Mouse (Mus musculus) ES-Bruce4 (cell line): Measurements from ENCODE around the gene Atg16l2. TPM values are rescaled to one million over a fixed set of nuclear protein-coding genes. Genes with fewer than 3 reads are reported as not detected.

Experiments
- H3K27ac ChIP-seq: 2 replicates; pipeline ENCODE4 v1.5.1; 2012; ENCODE audit warnings: low read length, inconsistent platforms; ENCODE audit not compliant: insufficient read depth
- H3K27me3 ChIP-seq: 2 replicates; pipeline ENCODE4 v1.6.1; 2012; ENCODE audit warnings: mild to moderate bottlenecking, low read length, inconsistent platforms; ENCODE audit not compliant: control insufficient read depth, poor library complexity, insufficient read depth, severe bottlenecking
- H3K36me3 ChIP-seq: 2 replicates; pipeline ENCODE4 v1.6.1; 2012; ENCODE audit warnings: inconsistent platforms, mild to moderate bottlenecking, low read length, moderate library complexity; ENCODE audit not compliant: control insufficient read depth, poor library complexity, insufficient read depth, severe bottlenecking
- H3K4me1 ChIP-seq: one replicate; pipeline ENCODE4 v1.8.1; 2011; ENCODE audit warnings: low read length; ENCODE audit not compliant: control insufficient read depth, insufficient read depth
- H3K4me3 ChIP-seq: 2 replicates; pipeline ENCODE4 v1.5.1; 2011; ENCODE audit warnings: low read depth, mild to moderate bottlenecking, low read length
- H3K9ac ChIP-seq: 2 replicates; pipeline ENCODE4 v1.6.1; 2012; ENCODE audit warnings: low read depth, mild to moderate bottlenecking, inconsistent platforms; ENCODE audit not compliant: poor library complexity, severe bottlenecking
- H3K9me3 ChIP-seq: replicated peaks from 2 replicates; pipeline ENCODE4 v1.6.1; 2012; ENCODE audit warnings: mild to moderate bottlenecking, low read length, inconsistent platforms; ENCODE audit not compliant: control insufficient read depth, poor library complexity, insufficient read depth, severe bottlenecking
- CTCF ChIP-seq: IDR thresholded peaks from one replicate; pipeline ENCODE4 v1.8.1; 2011; ENCODE audit warnings: low read depth, low read length
- EP300 ChIP-seq: IDR thresholded peaks from 2 replicates; pipeline ENCODE4 v1.6.1; 2011; ENCODE audit warnings: low read depth, low read length; ENCODE audit not compliant: insufficient read depth
- POLR2A ChIP-seq: IDR thresholded peaks from one replicate; pipeline ENCODE4 v1.8.1; 2011; ENCODE audit warnings: low read length; ENCODE audit not compliant: insufficient read depth
- polyA plus RNA-seq: library from polyadenylated mRNA; stranded (reverse); fragments of >200 nt; gene quantifications from 2 replicates; pipeline ENCODE4 v1.2.4, GENCODE M21; 2011; ENCODE audit warnings: low read depth; ENCODE audit not compliant: missing spikeins, insufficient read depth, insufficient read length

Atg16l2 gene
- polyA plus RNA-seq: 23.4 and 25.8 TPM in 2 replicates

GRCm38 (mm10) chr7:101301881-101302456, at the start of gene Atg16l2:
Gene Atg16l2 (minus strand): TSS chr7:101302251.
- Histone ChIP-seq H3K36me3 (no peaks in the 10 kb centered on the region), H3K9ac (peak within 1 kb of the TSS; percentile 17), H3K9me3 (no peaks in the 10 kb centered on the region), H3K27ac (no peak within 1 kb of the TSS), H3K27me3 (no peaks in the 10 kb centered on the region), H3K4me3 (peak within 1 kb of the TSS; percentile 91), H3K4me1 (no peaks in the 10 kb centered on the region)
- TF ChIP-seq EP300: 0 out of 2 replicates have a peak, but pooled peaks have one; percentile 63
- TF ChIP-seq CTCF: no peak

- Histone ChIP-seq H3K4me3 (no peak overlapping the region), H3K27ac (no peak overlapping the region), H3K9me3 (no peaks in the 10 kb centered on the region), H3K27me3 (no peaks in the 10 kb centered on the region), H3K36me3 (no peaks in the 10 kb centered on the region), H3K4me1 (peaks cover 7% of the 10 kb centered on the region), H3K9ac (no peak overlapping the region)
- no peak for TF ChIP-seq POLR2A
- no peak for TF ChIP-seq EP300
- no peak for TF ChIP-seq CTCF
These were observed 47.8 kb upstream of the Atg16l2 start for GRCm38 (mm10) chr7:101349861-101350260.

DNA sequence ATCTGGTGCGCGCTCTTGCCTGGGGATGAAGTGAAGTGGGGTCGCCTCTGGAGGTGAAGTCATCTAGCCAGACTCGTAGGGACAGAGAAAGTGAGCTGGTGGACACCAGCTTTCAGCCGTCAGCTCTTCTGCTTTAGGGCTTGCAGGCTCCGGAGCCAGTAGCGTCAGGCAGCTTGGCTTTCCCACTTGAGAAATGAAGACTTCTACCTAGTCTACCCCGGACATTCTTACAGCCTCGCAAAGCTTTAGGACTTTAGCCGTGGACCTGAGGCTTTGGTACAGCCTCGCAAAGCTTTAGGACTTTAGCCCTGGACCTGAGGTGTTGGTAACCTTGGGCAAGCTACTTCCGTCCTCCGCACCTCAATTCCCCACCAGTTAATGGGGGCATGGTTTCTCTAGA, 46.3 kb upstream of the Atg16l2 start:
- H3K27ac ChIP-seq: no peak overlapping the region
- H3K4me1 ChIP-seq: peaks cover 7% of the 10 kb centered on the region
- no peaks in the 10 kb centered on the region for H3K27me3 ChIP-seq

DNA sequence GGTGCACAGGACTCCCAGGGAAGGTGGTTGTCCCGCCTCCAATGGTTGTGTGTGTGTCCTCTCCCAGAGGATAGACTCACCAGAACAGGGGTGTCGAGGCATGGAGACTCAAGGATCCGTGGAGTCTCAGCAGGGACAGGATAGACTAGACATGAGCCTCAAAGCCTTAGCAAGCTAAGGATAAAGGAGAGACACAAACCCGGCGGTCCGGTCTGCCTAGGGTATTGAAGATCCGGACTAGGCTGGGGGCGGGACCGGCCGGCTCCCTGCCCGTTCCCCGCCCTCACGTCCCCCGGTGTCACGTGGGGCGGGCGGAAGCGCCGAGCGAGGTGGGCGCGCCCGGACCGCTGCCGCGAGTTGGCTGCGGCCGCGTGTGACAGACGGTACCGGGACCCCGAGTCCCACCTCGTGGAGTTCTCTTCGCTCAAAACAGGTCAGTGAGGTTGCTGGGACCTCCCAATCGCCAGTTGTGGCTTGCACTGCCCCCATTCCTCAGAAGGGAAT, 45.8 kb upstream of the Atg16l2 start, which contains the start of gene Arap1:
Gene Arap1 (plus strand): TSS at position 301 of the 504 bp plus-strand sequence.
- Histone ChIP-seq H3K27ac (peak within 1 kb of the TSS; percentile 4; the same call in 1 of the 2 replicates), H3K4me3 (peak within 1 kb of the TSS; percentile 82), H3K9ac (peak within 1 kb of the TSS; percentile 50), H3K4me1 (peaks cover 7% of the 10 kb centered on the region), H3K36me3 (no peaks in the 10 kb centered on the region), H3K9me3 (no peaks in the 10 kb centered on the region), H3K27me3 (no peaks in the 10 kb centered on the region)
- TF ChIP-seq EP300: no peak
- peak; percentile 53 for TF ChIP-seq POLR2A

More for the DNA sequence above, 46.3 kb upstream of the Atg16l2 start:
- Histone ChIP-seq H3K36me3 (no peaks in the 10 kb centered on the region), H3K9ac (peak overlapping the region; percentile 50), H3K4me3 (peak overlapping the region; percentile 82), H3K9me3 (no peaks in the 10 kb centered on the region)
- no peak for TF ChIP-seq CTCF
- no peak for TF ChIP-seq EP300
- TF ChIP-seq POLR2A: no peak

GRCm38 (mm10) chr7:101346991-101347390, 44.9 kb upstream of the Atg16l2 start:
- peaks cover 7% of the 10 kb centered on the region for H3K4me1 ChIP-seq
- H3K9me3 ChIP-seq: no peaks in the 10 kb centered on the region
- no peak overlapping the region for H3K27ac ChIP-seq
- no peaks in the 10 kb centered on the region for H3K27me3 ChIP-seq
- H3K36me3 ChIP-seq: no peaks in the 10 kb centered on the region
- TF ChIP-seq POLR2A (no peak), CTCF (no peak), EP300 (no peak)
- no peak overlapping the region for H3K4me3 ChIP-seq
- no peak overlapping the region for H3K9ac ChIP-seq

DNA sequence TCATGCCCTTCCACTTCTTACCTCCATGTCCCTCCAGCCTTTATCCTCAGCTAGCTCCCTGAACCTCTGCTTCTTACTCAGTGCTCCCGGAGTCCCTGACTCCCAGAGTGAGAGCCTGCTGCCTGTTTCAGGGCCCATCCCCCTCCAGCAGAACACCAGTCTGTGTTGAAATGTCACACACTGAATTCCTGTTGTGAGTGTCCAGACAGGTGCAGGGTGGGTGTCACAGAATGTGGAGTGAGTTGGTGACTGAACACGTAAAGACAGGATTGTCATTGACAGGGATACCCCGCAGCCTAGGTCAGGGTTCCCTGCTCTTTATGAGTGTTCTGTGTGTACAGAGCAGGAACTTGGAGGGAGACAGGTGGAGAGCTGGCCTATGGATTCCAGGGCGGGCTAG, 42.8 kb upstream of the Atg16l2 start:
- Histone ChIP-seq H3K4me3 (no peak overlapping the region), H3K36me3 (no peaks in the 10 kb centered on the region), H3K9me3 (no peaks in the 10 kb centered on the region), H3K27ac (no peak overlapping the region), H3K4me1 (peaks cover 7% of the 10 kb centered on the region), H3K27me3 (no peaks in the 10 kb centered on the region), H3K9ac (no peak overlapping the region)
- TF ChIP-seq POLR2A (no peak), EP300 (no peak), CTCF (no peak)
